Mouse (Mus musculus): ENCODE data around the gene Asb10. TPM values are rescaled to one million over a fixed set of nuclear protein-coding genes. Genes with fewer than 3 reads are reported as not detected.

The Asb10 gene
- polyA plus RNA-seq, 1 experiment from 2014 or later = 0.21 TPM

DNA sequence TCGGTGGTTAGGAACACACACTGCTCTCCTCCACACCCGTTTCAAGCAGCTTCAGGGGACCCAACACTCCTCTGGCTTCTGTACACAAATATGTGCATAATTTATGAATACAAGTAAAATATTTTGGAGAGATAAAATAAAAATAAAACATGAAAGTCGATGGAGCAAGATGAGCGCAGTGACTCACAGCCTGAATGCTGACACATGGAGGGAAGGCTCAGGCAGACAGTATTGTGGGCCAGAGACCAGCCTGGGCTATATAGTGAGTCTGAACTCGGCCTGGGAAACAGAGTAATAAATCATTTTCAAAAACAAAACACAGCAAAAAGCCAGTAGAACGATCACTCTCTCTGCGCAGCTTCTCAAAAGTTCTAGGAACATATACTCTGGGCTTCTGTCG is 19.4 kb downstream of the Asb10 start:
- Histone ChIP-seq H3K4me3 (ENCODE audit: low read depth, low read length) (no peak overlapping the region), H3K4me1 (ENCODE audit: insufficient read depth, low read depth, low read length) (0 out of 2 replicates have a peak, but pooled peaks cover 4% of the 10 kb centered on the region), H3K9me3 (ENCODE audit: low read length) (no peaks in the 10 kb centered on the region), H3K36me3 (ENCODE audit: insufficient read depth, low read length) (no peaks in the 10 kb centered on the region), H3K9ac (replicated peaks; ENCODE audit: low read depth) (no peak overlapping the region), H3K27me3 (replicated peaks; ENCODE audit: insufficient read depth, low read length) (peaks cover 31% of the 10 kb centered on the region), H3K4me2 (replicated peaks; ENCODE audit: low read depth, low read length) (no peak overlapping the region), H3K27ac (ENCODE audit: low read length) (no peak overlapping the region)
- ATAC-seq (no peak), DNase-seq (ENCODE audit: low spot score) (no peak)
- 50% methylated on average over 8 of the region's 8 CpGs for WGBS
- no peak for TF ChIP-seq EP300 (IDR thresholded peaks at IDR 0.05)
- no peak for TF ChIP-seq CTCF (IDR thresholded peaks at IDR 0.05)

DNA sequence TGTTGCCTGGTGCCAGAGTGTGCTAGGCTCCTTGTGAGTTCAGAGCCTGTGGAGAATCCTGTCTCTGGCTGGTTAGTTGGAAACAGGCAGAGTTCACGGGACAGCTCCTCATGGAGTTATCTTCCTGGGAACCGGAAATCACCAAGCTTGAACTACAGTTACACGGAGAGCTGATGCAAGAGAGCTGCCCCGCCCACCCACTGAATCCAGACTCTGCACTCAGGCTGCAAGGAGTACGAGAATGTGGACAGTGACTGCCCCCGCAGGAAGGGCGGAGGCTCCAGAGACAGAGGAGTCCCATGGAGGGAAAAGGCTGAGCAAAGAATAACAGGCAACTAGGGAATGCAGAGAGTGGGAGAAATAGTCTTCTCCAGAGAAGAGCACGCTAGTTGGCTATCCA is 28.5 kb downstream of the Asb10 start:
- DNase-seq (ENCODE audit: low spot score) (peak; percentile 74), ATAC-seq (peak; percentile 53)
- no peaks in the 10 kb centered on the region for H3K36me3 ChIP-seq (ENCODE audit: insufficient read depth, low read length)
- H3K4me2 ChIP-seq (replicated peaks; ENCODE audit: low read depth, low read length) = no peak overlapping the region
- no peak overlapping the region for H3K4me3 ChIP-seq (ENCODE audit: low read depth, low read length)
- H3K9me3 ChIP-seq (ENCODE audit: low read length) = no peaks in the 10 kb centered on the region
- no peaks in the 10 kb centered on the region for H3K27me3 ChIP-seq (replicated peaks; ENCODE audit: insufficient read depth, low read length)
- TF ChIP-seq EP300 (IDR thresholded peaks at IDR 0.05) (no peak), CTCF (IDR thresholded peaks at IDR 0.05) (no peak)
- no peak overlapping the region for H3K27ac ChIP-seq (ENCODE audit: low read length)
- H3K9ac ChIP-seq (replicated peaks; ENCODE audit: low read depth) = no peak overlapping the region
- 23% methylated on average over 8 of the region's 8 CpGs for WGBS
- H3K4me1 ChIP-seq (ENCODE audit: insufficient read depth, low read depth, low read length) = no peaks in the 10 kb centered on the region

DNA sequence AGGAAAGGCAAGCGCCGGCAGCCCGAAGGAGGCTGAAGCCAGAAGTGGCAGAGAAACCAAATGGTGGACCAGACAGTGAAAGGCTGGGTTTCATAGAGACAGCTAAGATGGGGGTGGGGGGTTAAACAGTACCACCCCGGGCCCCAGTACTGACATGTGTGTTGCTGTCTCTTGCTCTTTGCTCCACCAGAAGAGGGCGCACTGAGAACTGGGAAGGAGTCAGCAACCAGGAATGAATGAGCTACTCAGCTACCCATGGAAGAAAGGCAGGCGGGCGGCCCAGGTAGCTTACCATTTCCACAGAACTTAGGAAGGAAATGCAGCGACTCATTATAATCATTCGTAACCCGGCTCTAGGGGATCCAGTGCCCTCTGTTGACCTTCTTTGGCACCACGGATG is 30.1 kb downstream of the Asb10 start:
- Histone ChIP-seq H3K9me3 (ENCODE audit: low read length) (no peaks in the 10 kb centered on the region), H3K4me1 (ENCODE audit: insufficient read depth, low read depth, low read length) (no peaks in the 10 kb centered on the region), H3K4me3 (ENCODE audit: low read depth, low read length) (no peak overlapping the region), H3K36me3 (ENCODE audit: insufficient read depth, low read length) (no peaks in the 10 kb centered on the region), H3K27me3 (replicated peaks; ENCODE audit: insufficient read depth, low read length) (no peaks in the 10 kb centered on the region), H3K27ac (ENCODE audit: low read length) (no peak overlapping the region), H3K4me2 (replicated peaks; ENCODE audit: low read depth, low read length) (no peak overlapping the region), H3K9ac (replicated peaks; ENCODE audit: low read depth) (no peak overlapping the region)
- no peak for ATAC-seq
- DNase-seq (ENCODE audit: low spot score) = no peak
- WGBS = 38% methylated on average over 11 of the region's 11 CpGs
- TF ChIP-seq EP300 (IDR thresholded peaks at IDR 0.05) = no peak
- TF ChIP-seq CTCF (IDR thresholded peaks at IDR 0.05) = peak; percentile 68

DNA sequence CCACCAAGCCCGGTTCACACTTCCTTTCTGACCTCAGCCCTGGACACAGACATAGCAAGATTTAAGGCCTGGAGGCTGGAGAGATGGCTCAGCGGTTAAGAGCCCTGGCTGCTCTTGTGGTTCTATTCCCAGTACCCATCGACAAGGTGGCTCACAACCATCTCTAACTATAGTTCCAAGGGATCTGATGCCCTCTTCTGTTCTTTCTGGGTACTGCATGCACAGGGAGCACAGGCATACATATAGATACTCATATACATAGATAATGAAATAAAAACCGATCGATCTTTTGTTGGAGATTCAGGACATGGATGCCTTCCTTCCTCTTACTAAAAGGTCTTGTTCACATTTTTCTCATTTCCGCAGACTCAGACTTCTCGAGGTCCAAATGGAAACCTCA is 32.4 kb downstream of the Asb10 start:
- 0 out of 2 replicates have a peak, but pooled peaks cover 7% of the 10 kb centered on the region for H3K27me3 ChIP-seq (replicated peaks; ENCODE audit: insufficient read depth, low read length)
- TF ChIP-seq EP300 (IDR thresholded peaks at IDR 0.05) = no peak
- TF ChIP-seq CTCF (IDR thresholded peaks at IDR 0.05) = peak; percentile 15; the same call in 1 of the 2 replicates

DNA sequence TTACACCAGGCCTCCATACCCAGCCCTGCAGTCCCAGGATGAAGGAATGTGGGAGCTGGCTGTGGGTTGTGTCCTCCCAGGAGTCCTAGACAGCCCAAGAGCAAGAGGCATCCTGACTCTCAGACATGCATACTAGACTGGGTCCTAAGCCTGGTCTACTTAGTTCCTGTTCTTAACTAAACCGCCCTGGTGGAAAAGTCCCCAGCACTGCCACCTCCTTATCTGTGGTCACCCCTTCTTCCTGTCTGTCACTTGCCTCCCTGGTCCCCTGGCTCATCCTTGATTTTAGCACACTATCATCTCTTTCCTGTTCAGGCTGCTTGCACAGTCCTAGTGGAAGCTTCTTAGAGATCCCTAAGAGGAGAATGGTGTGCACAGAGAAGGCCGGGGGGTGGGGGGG is 35.3 kb downstream of the Asb10 start:
- DNase-seq (ENCODE audit: low spot score) = no peak
- no peaks in the 10 kb centered on the region for H3K4me1 ChIP-seq (ENCODE audit: insufficient read depth, low read depth, low read length)
- H3K9ac ChIP-seq (replicated peaks; ENCODE audit: low read depth) = no peak overlapping the region
- no peaks in the 10 kb centered on the region for H3K9me3 ChIP-seq (ENCODE audit: low read length)
- TF ChIP-seq EP300 (IDR thresholded peaks at IDR 0.05) (no peak), CTCF (IDR thresholded peaks at IDR 0.05) (no peak)
- WGBS = 35% methylated on average over 2 of the region's 2 CpGs
- peaks cover 6% of the 10 kb centered on the region; the same call in 1 of the 2 replicates for H3K36me3 ChIP-seq (ENCODE audit: insufficient read depth, low read length)
- H3K27me3 ChIP-seq (replicated peaks; ENCODE audit: insufficient read depth, low read length) = 0 out of 2 replicates have a peak, but pooled peaks cover 7% of the 10 kb centered on the region
- no peak overlapping the region for H3K4me2 ChIP-seq (replicated peaks; ENCODE audit: low read depth, low read length)
- H3K4me3 ChIP-seq (ENCODE audit: low read depth, low read length) = no peak overlapping the region
- no peak; the same call in 1 of the 2 replicates for ATAC-seq
- H3K27ac ChIP-seq (ENCODE audit: low read length) = no peak overlapping the region

More for the DNA sequence above, 32.4 kb downstream of the Asb10 start:
- Histone ChIP-seq H3K9ac (replicated peaks; ENCODE audit: low read depth) (no peak overlapping the region), H3K4me2 (replicated peaks; ENCODE audit: low read depth, low read length) (no peak overlapping the region), H3K4me3 (ENCODE audit: low read depth, low read length) (no peak overlapping the region), H3K27ac (ENCODE audit: low read length) (no peak overlapping the region), H3K36me3 (ENCODE audit: insufficient read depth, low read length) (no peaks in the 10 kb centered on the region), H3K4me1 (ENCODE audit: insufficient read depth, low read depth, low read length) (no peaks in the 10 kb centered on the region), H3K9me3 (ENCODE audit: low read length) (no peaks in the 10 kb centered on the region)
- DNase-seq (ENCODE audit: low spot score) (no peak), ATAC-seq (no peak)
- 93% methylated on average over 7 of the region's 7 CpGs for WGBS

DNA sequence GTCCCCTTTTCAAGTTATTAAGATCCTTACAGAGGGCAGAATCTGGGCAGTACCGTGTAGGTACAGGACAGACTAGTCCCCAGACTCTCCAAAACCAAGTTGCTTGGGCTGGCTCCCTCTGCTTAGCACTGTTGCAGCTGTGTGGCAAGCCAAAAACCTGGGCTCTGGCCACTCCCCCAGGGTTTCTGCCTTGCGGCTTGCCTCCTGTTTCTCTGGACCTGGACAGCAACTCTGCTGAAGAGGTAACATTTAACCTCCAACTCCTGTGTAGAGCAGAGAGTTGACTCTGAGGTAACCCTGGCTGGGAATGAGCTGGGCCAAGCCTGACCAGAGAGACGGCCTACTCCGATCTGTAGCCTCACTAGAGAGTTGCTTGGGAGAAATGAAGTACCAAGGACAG is 38.0 kb downstream of the Asb10 start:
- Histone ChIP-seq H3K9me3 (ENCODE audit: low read length) (no peaks in the 10 kb centered on the region), H3K4me1 (ENCODE audit: insufficient read depth, low read depth, low read length) (no peaks in the 10 kb centered on the region), H3K27me3 (replicated peaks; ENCODE audit: insufficient read depth, low read length) (0 out of 2 replicates have a peak, but pooled peaks cover 7% of the 10 kb centered on the region), H3K4me3 (ENCODE audit: low read depth, low read length) (no peak overlapping the region), H3K9ac (replicated peaks; ENCODE audit: low read depth) (no peak overlapping the region), H3K4me2 (replicated peaks; ENCODE audit: low read depth, low read length) (no peak overlapping the region), H3K27ac (ENCODE audit: low read length) (no peak overlapping the region), H3K36me3 (ENCODE audit: insufficient read depth, low read length) (peaks cover 25% of the 10 kb centered on the region; the same call in 1 of the 2 replicates)
- no peak for TF ChIP-seq CTCF (IDR thresholded peaks at IDR 0.05)
- no peak for TF ChIP-seq EP300 (IDR thresholded peaks at IDR 0.05)
- WGBS = 59% methylated on average over 4 of the region's 4 CpGs
- 0 out of 2 replicates have a peak, but pooled peaks have one; percentile 9 for ATAC-seq
- DNase-seq (ENCODE audit: low spot score) = no peak

DNA sequence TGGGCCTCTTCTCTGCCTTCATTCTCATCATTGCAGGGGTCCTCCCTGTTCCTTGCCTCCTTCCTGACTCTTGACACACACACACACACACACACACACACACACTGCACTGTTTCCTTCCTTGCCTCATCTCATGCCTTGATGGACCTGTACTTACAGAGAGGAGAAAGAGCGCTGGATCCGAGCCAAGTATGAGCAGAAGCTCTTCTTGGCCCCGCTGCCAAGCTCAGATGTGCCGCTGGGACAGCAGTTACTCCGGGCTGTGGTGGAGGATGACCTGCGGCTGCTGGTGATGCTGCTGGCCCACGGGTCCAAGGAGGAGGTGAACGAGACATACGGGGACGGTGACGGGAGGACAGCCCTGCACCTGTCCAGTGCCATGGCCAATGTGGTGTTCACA is 39.9 kb downstream of the Asb10 start:
- 0 out of 2 replicates have a peak, but pooled peaks cover 7% of the 10 kb centered on the region for H3K27me3 ChIP-seq (replicated peaks; ENCODE audit: insufficient read depth, low read length)
- no peak for ATAC-seq
- DNase-seq (ENCODE audit: low spot score) = no peak
- 65% methylated on average over 11 of the region's 11 CpGs for WGBS
- H3K27ac ChIP-seq (ENCODE audit: low read length) = no peak overlapping the region
- no peak overlapping the region for H3K4me3 ChIP-seq (ENCODE audit: low read depth, low read length)
- TF ChIP-seq CTCF (IDR thresholded peaks at IDR 0.05) = no peak
- TF ChIP-seq EP300 (IDR thresholded peaks at IDR 0.05) = no peak
- H3K9ac ChIP-seq (replicated peaks; ENCODE audit: low read depth) = no peak overlapping the region
- H3K9me3 ChIP-seq (ENCODE audit: low read length) = no peaks in the 10 kb centered on the region
- no peak overlapping the region for H3K4me2 ChIP-seq (replicated peaks; ENCODE audit: low read depth, low read length)
- H3K4me1 ChIP-seq (ENCODE audit: insufficient read depth, low read depth, low read length) = no peaks in the 10 kb centered on the region
- H3K36me3 ChIP-seq (ENCODE audit: insufficient read depth, low read length) = peaks cover 25% of the 10 kb centered on the region
